Mouse (Mus musculus): ENCODE results near the gene Tspan31. TPM values are rescaled to one million over a fixed set of nuclear protein-coding genes. Genes with fewer than 3 reads are reported as not detected.
A peak's percentile ranks its signal among the peaks of the same experiment; 100 is the strongest.

The Tspan31 gene
- polyA plus RNA-seq (2017; shearing (Covaris generic)): 100 to 1,000 TPM in 1 of 2 experiments, 10 to 100 TPM in 1; 99.2 to 103 TPM

GRCm38 (mm10) chr10:127070190-127071121, at the start of gene Tspan31:
Gene Tspan31, minus strand, starts transcription at chr10:127070264.
- ATAC-seq: peak; percentile 79

GRCm38 (mm10) chr10:127119229-127119628, 49.2 kb upstream of the Tspan31 start:
- no peak for ATAC-seq

- ATAC-seq: no peak
These were observed 48.4 kb upstream of the Tspan31 start for GRCm38 (mm10) chr10:127118470-127118869.

- ATAC-seq: peak; percentile 49
These were observed 45.0 kb upstream of the Tspan31 start for GRCm38 (mm10) chr10:127115068-127115467.

GRCm38 (mm10) chr10:127114408-127114807, 44.3 kb upstream of the Tspan31 start:
- no peak for ATAC-seq

GRCm38 (mm10) chr10:127111001-127111887, 41.2 kb upstream of the Tspan31 start:
- no peak for ATAC-seq

GRCm38 (mm10) chr10:127108262-127108583, 38.2 kb upstream of the Tspan31 start:
- no peak for ATAC-seq

GRCm38 (mm10) chr10:127107563-127108261, 37.6 kb upstream of the Tspan31 start:
- peak; percentile 84 for ATAC-seq

- ATAC-seq: no peak
These were observed 33.6 kb upstream of the Tspan31 start for GRCm38 (mm10) chr10:127103631-127104030.

- ATAC-seq: no peak
These were observed 31.1 kb upstream of the Tspan31 start for GRCm38 (mm10) chr10:127101151-127101550.

GRCm38 (mm10) chr10:127100414-127100813, 30.4 kb upstream of the Tspan31 start:
- ATAC-seq: no peak

GRCm38 (mm10) chr10:127099868-127100267, 29.8 kb upstream of the Tspan31 start:
- no peak for ATAC-seq

GRCm38 (mm10) chr10:127099191-127099590, 29.1 kb upstream of the Tspan31 start:
- no peak for ATAC-seq

GRCm38 (mm10) chr10:127098514-127098913, 28.4 kb upstream of the Tspan31 start:
- ATAC-seq: no peak

GRCm38 (mm10) chr10:127094382-127094802, 24.3 kb upstream of the Tspan31 start:
- ATAC-seq: no peak

- ATAC-seq: no peak
These were observed 22.7 kb upstream of the Tspan31 start for GRCm38 (mm10) chr10:127092742-127093141.

- ATAC-seq: no peak
These were observed 21.7 kb upstream of the Tspan31 start for GRCm38 (mm10) chr10:127091507-127092396.

- no peak for ATAC-seq
These were observed 20.7 kb upstream of the Tspan31 start for GRCm38 (mm10) chr10:127090560-127091411.

- peak; percentile 16 for ATAC-seq
These were observed 15.6 kb upstream of the Tspan31 start for GRCm38 (mm10) chr10:127085633-127086032.

- no peak for ATAC-seq
These were observed 15.0 kb upstream of the Tspan31 start for GRCm38 (mm10) chr10:127085052-127085451.

- no peak for ATAC-seq
These were observed 13.8 kb upstream of the Tspan31 start for GRCm38 (mm10) chr10:127083915-127084306.

All from activated CD4-positive, CD25-positive, alpha-beta regulatory T cell, adult 4 months (primary cell).